Mouse (Mus musculus) kidney, adult 9 months (tissue): ENCODE data around the gene Scamp3.
"Not testable (repeated sequence)": the region's sequence is repeated elsewhere in the genome, so short reads cannot be mapped to it uniquely, and the experiment has no call there.

Experiments used
- DNase-seq: peaks from one replicate; pipeline ENCODE4 v3.0.0; 2022

Gene Scamp3

DNA sequence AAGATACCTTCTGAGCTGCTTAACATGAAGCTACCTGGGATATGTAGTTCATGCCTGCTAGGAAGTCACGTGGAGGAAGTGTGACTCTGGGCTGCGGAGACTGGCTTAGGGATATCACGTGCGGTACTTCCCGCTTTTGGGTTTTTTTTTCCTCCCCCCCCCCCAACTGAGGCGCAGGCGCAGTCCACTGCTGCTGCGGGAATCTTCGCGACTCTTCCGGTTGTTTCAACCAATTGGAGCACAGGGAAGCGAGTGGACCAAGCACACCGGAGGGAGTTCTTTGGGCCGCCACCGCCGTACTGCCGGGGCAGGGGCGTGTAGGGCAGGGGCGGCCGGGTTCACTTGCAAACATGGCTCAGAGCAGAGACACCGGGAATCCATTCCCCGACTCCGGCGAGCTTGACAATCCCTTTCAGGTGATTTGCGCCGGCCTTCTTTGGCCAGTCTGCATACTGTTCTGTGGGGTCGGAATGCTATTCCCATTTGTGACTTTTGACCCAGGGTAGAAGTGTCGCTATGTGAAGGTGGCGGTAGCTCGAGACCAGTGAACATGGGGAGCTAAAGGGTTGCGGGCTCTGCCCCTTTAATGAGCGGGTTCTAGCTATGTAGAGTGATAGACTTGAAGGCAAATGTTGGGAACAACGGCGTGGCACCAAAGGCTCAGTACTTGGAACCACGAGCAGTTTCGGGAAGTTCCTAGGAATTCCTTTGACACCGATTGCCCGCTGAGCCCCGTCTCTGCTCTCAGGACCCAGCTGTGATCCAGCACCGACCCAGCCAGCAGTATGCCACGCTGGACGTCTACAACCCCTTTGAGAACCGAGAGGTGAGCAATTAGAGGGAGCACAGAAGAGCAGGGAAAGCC, at the start of gene Scamp3:
TSS of gene Scamp3 (plus strand) at position 232 of the 865 bp plus-strand sequence.
- DNase-seq = peak; percentile 95

DNA sequence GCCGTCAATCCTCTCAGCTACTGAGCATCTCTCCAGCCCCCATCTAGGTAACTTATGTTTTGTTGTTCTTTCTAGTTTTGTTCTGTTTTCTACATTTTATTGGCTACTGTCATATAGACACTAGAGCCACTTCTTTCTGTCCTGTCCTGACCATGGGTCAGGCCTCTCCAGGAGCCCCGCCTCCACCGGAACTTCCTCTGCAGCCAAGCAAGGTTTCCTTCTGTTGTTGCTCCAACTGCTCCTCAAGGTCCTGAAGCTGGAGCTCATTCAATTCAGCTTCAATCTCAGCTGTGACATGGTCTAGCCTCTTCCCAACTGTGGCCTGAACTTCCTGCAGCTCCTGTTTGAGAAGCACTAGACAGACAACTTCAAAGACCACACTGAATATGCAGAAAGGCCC, 47.4 kb upstream of the Scamp3 start:
- DNase-seq = no peak

DNA sequence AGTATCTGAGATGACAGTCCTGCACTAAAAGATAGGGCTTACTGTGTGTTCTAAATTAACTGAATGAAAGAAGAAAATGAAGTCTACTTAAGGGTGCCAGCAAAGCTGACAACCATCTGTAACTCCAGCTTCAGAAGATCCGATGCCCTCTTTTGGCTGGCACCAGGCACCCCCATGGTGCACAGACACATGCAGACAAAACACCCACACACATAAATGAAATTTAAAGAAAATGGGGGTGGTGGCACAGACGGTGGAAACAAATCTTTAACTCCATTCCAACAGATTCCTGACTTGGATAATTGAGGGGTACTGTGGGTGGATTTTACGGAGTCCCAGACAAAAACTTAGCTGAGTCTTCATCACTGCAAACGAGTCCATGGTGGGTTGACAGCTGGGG, 45.5 kb upstream of the Scamp3 start:
- DNase-seq = no peak

DNA sequence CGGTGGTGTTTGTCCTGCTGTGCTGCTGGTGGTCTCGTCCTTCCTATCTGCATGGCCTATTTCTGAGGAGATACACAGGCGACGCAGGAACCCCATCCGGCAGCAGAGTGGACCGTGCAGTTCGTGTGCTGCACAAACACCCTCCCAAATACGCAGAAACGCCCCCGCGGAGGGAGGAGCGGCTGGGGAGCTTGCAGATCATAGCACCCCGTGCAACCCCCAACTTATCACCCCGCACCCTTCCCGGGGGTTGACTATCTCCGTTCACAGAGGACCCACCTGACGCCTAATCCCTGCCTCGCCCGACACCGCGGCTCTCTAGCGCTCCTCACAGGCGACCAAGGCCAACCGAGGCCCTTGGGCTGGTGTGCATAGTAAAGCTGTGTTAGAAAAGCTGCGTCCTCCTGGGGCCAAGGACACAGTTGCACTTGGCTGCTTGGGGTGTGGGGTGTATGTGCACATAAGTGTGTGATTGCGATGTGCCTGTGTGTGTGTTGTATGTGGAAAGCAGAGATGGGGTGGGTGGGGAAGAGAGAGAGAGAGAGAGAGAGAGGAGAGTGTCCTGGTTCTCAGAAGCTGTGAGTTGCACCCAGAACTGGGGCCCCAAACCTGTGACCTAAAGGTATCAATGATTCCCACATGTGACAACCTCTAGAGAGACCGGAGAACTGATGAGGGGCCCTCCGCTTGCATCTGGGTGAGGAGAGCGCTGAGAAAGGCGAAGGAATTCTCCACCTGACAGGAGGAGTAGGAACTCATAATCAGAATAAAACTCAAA, 44.8 kb upstream of the Scamp3 start:
- DNase-seq = no peak

- no peak for DNase-seq
These were observed 44.2 kb upstream of the Scamp3 start for GRCm38 (mm10) chr3:89133063-89133450.

DNA sequence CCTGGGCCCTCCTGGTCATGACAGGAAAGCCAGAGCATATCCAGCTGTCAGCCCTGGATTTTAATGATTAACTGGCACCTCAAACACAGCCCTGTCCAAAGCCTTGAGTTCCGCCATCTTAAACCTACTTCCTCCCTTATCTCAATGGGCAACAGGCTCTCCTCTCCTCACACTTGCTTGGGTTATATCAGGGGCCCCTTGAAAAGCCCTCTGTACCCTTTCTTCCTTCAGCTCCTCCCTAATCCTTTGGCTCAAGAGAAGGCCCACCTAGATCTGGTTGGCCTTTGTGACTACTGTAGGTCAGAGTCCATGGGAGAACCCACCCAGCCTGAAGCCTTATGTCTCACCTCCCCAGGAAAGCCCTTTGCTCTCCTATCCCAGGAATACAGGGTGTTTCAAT, 43.5 kb upstream of the Scamp3 start:
- no peak for DNase-seq

- no peak for DNase-seq
These were observed 41.3 kb upstream of the Scamp3 start, which contains the start of gene Pklr for GRCm38 (mm10) chr3:89135958-89136357. Pklr (plus strand) TSS chr3:89136142.

- DNase-seq = peak; percentile 95
These were observed 40.9 kb upstream of the Scamp3 start for GRCm38 (mm10) chr3:89136365-89136764.

DNA sequence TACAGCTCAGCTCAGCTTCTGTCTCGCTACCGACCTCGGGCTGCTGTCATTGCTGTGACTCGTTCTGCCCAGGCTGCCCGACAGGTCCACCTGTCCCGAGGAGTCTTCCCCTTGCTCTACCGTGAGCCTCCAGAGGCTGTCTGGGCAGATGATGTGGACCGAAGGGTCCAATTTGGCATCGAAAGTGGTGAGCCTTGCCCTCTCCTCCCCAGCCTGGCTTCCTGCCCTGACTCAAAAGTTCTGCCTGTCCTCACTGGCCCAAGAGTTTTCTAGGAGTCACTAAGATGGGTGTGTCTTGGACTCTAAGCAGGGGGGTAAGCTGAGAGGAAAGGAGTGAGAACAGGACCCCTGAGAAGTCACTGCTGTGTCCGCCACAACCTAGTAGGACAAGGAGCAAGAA, 32.5 kb upstream of the Scamp3 start:
- peak; percentile 76 for DNase-seq

DNA sequence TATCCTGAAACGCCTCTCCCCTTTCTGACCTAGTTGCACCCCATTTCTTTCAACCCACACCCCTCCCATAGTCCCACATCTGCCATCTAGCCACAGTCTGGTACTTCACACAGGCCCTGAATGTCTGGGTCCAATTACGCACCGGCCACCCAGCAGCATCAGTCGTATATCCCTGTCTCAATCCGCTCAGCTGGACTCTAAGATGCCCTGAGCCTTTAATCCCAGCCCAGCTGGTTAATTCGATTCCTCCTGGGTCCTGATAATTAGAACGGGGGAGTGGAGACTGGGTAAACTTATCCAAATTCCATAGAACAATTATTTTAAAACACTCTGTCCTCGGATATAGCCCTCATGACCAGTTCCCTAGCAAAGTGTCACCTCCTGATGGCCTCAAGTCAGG, 31.7 kb upstream of the Scamp3 start:
- DNase-seq = no peak

GRCm38 (mm10) chr3:89147101-89147978, 29.9 kb upstream of the Scamp3 start:
- DNase-seq = peak; percentile 72

DNA sequence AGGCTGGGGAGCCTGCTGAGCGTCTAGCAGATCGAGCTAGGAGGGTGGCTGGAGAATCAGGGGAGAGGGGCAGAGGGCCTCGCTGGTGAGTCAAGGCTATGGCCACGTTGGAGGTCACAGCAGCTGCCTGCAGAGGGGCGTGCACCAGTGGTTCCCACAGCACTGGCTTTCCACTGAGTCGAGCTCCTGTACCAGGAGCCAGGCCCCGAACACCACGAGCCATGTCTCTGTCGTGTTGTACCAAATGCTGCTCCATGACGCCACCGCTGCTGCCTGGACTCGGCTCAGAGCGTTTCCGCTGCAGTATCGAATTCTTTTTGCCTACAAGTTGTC, 29.3 kb upstream of the Scamp3 start:
- no peak for DNase-seq

GRCm38 (mm10) chr3:89148567-89148966, 28.7 kb upstream of the Scamp3 start:
- DNase-seq = no peak

- DNase-seq = no peak
These were observed 25.0 kb upstream of the Scamp3 start for GRCm38 (mm10) chr3:89152084-89152835.

DNA sequence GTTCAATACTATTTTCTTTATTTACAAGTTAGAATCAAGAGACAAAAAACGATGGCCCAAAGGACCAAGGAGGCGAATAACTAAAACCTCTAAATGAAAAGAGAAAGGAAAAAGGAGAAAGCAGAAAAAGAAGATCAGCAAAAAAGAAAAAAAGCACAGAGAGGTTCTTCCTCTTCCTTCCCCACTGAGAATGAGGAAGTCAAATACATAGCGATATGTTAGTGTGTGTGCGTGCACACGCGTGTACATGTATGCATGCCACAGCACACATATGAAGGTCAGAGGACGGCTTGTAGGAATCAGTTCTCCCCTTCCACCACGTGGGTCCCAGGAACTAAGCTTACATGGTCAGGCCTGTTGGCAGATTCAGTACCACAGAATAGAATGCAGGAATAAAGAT, 20.3 kb upstream of the Scamp3 start:
- no peak for DNase-seq

- DNase-seq = no peak
These were observed 18.6 kb upstream of the Scamp3 start for GRCm38 (mm10) chr3:89158651-89159050.

GRCm38 (mm10) chr3:89159211-89159610, 18.1 kb upstream of the Scamp3 start:
- peak; percentile 65 for DNase-seq

DNA sequence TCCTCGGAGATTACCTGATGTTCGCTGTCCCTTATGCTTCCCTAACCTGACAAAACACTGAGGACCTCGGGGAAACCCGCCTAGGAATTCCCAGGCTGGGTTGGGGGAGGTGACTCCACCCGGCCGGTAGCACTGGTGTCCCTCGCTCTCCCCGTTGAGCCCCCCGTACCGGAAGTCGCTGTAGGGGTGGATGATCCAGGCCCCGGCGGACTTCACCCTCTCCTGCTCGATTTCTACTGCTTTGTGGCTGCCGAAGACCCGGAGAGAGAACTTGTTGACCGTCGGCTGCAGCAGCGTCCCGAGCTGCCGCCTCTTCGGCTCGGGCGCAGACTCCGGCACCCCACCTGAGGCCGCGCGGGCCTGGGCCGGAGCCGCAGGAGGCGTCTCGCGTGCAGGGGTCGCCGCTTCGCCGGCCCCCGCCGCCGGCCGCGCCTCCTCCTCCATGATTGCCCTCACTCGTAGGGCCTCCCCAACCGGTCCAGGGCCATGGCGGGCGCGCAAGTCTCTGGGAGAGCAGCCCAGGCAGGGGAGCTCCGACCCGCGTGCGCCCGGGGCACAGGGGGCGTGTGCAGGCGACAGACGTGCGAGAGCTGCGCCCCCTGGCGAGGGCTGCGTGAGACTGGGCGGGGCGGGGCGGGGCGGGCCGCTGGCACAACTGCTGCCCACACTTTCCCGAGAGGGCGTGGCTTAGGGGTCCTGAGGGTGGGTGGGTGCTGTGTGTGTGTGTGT, 17.5 kb upstream of the Scamp3 start, which contains the start of gene Hcn3:
TSS of gene Hcn3 (minus strand) at position 581 of the 729 bp plus-strand sequence.
- DNase-seq = peak; percentile 43

DNA sequence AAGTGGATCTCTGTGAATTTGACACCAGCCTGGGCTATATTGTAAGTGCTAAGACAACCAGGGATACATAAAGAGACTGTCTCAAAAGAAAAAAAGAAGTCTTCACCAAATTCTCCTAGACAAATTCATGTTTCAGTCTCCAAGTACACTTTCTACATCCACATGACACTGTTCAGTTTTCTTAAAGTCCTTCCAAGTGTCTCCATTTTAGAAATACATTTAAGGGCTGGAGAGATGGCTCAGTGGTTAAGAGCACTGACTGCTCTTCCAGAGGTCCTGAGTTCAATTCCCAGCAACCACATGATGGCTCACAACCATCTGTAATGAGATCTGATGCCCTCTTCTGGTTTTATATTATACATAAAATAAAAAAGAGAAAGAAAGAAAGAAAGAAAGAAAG, 16.1 kb upstream of the Scamp3 start:
- DNase-seq = not testable (repeated sequence)

- DNase-seq = no peak
These were observed 15.5 kb upstream of the Scamp3 start for GRCm38 (mm10) chr3:89161786-89162185.

DNA sequence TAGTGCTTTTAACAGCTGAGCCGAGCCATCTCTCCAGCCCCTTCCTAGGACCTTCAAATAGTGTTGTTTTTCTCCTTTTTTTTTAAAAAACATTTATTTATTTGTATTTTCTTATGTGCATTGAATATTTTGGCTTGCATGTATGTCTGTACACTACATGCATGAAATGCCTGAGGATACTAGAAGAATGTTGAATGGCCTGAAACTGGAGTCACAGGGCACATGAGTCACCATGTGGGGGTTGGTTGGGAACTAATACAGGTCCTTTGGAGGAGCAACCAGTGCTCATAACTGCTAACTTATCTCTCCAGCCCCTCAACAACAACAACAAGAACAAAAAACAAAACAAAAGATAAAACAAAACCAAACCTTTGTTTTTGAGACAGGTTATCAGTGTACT, 14.2 kb upstream of the Scamp3 start:
- no peak for DNase-seq
